ENCODE assay signal across 8 mouse cellular contexts in genomic region chr7:45457204-45458060, GRCm38 (mm10). TPM values are rescaled to one million over a fixed set of nuclear protein-coding genes. Genes with fewer than 3 reads are reported as not detected.
A peak's percentile ranks its signal among the peaks of the same experiment; 100 is the strongest.
DNase-seq lines count a peak whose midpoint lies in the region; ATAC-seq and TF ChIP-seq lines count a peak whose summit lies in the region.
"Had no signal": no experiment of that assay in that cellular context is flagged by ENCODE, and none has a peak within 500 bp of the region (broad histone marks: within the 10 kb centered on the region; RNA-seq: fewer than 3 reads in every experiment).

No protein-coding gene starts in this region.

- peaks cover 7 to 22% of the 10 kb centered on the region in 2 experiments; a peak in 3 of 4 replicates for H3K4me1 ChIP-seq in MEL (ENCODE audit: control insufficient read depth in 1 of 2, insufficient read depth in 2 of 2, low read length in 2 of 2)
- H3K4me1 ChIP-seq in forebrain, embryonic 14.5 days (ENCODE audit: control insufficient read depth, insufficient read depth, low read length), result peaks cover 24% of the 10 kb centered on the region
- H3K4me1 ChIP-seq in stomach, embryonic 15.5 days, result peaks cover 39% of the 10 kb centered on the region

- no peak for TF ChIP-seq EP300 in MEL (IDR thresholded peaks at IDR 0.05; ENCODE audit: low read depth in 1 of 2, low read length in 2 of 2)

- peak overlapping the region; percentile 93 for H3K9ac ChIP-seq in MEL (ENCODE audit: control insufficient read depth, low read depth, low read length, poor library complexity, severe bottlenecking)
- H3K9ac ChIP-seq in forebrain, embryonic 14.5 days (ENCODE audit: low read length), result peak overlapping the region; percentile 94
- H3K9ac ChIP-seq in stomach, embryonic 15.5 days, result no peak overlapping the region

- DNase-seq in A20 (ENCODE audit: low read depth, low spot score) (peak; percentile 83), MEL (ENCODE audit: low read depth, low spot score) (peak; percentile 81)
- no peak for DNase-seq in forebrain, embryonic 14.5 days (ENCODE audit: low spot score)
- peak; percentile 77 to 86 for DNase-seq in kidney, adult 8-10 months
- peak; percentile 66 for DNase-seq in lung, postnatal 36 days
- DNase-seq in thymus, adult 18-20 months, result no peak

- H3K9me3 ChIP-seq in MEL (replicated peaks; ENCODE audit: insufficient read depth, low read length), result no peaks in the 10 kb centered on the region
- H3K9me3 ChIP-seq in forebrain, embryonic 14.5 days (replicated peaks; ENCODE audit: control insufficient read depth, low read length), result no peaks in the 10 kb centered on the region
- no peaks in the 10 kb centered on the region for H3K9me3 ChIP-seq in stomach, embryonic 15.5 days

- no peak for TF ChIP-seq RAD21 in MEL (IDR thresholded peaks at IDR 0.05; ENCODE audit: low read depth, low read length)

- peaks cover 8 to 22% of the 10 kb centered on the region in 2 experiments for H3K36me3 ChIP-seq in MEL (ENCODE audit: control insufficient read depth in 1 of 2, insufficient read depth in 2 of 2, low read length in 2 of 2)
- peaks cover 61% of the 10 kb centered on the region for H3K36me3 ChIP-seq in forebrain, embryonic 14.5 days (ENCODE audit: control insufficient read depth, insufficient read depth, low read length)
- peaks cover 24% of the 10 kb centered on the region for H3K36me3 ChIP-seq in stomach, embryonic 15.5 days

- peak; percentile 23 to 74; a peak in 3 of 4 replicates for TF ChIP-seq POLR2A in MEL (IDR thresholded peaks at IDR 0.05; ENCODE audit: control insufficient read depth in 1 of 2, insufficient read depth in 1 of 2, low read depth in 1 of 2, low read length in 2 of 2, poor library complexity in 1 of 2)

- H3K4me3 ChIP-seq in MEL (ENCODE audit: control insufficient read depth in 1 of 2, insufficient read depth in 1 of 2, low read depth in 2 of 2, low read length in 2 of 2), result peak overlapping the region; percentile 78 to 80
- peak overlapping the region; percentile 80 for H3K4me3 ChIP-seq in forebrain, embryonic 14.5 days (ENCODE audit: low read depth, low read length)
- H3K4me3 ChIP-seq in stomach, embryonic 15.5 days (replicated peaks), result peak overlapping the region; percentile 74

- peak overlapping the region; percentile 28 for H3K27ac ChIP-seq in MEL (ENCODE audit: control insufficient read depth, low read depth, low read length)
- peak overlapping the region; percentile 29; the same call in 1 of the 2 replicates for H3K27ac ChIP-seq in forebrain, embryonic 14.5 days (ENCODE audit: low read depth, low read length)
- H3K27ac ChIP-seq in stomach, embryonic 15.5 days, result peak overlapping the region; percentile 94

- peak overlapping the region; percentile 83 for H3K4me2 ChIP-seq in forebrain, embryonic 14.5 days (ENCODE audit: low read length)
- H3K4me2 ChIP-seq in stomach, embryonic 15.5 days, result peak overlapping the region; percentile 78

- H3K27me3 ChIP-seq in MEL (ENCODE audit: control insufficient read depth in 1 of 2, insufficient read depth in 2 of 2, low read length in 2 of 2), result no peaks in the 10 kb centered on the region
- H3K27me3 ChIP-seq in forebrain, embryonic 14.5 days (replicated peaks; ENCODE audit: control insufficient read depth, insufficient read depth, low read length), result no peaks in the 10 kb centered on the region
- H3K27me3 ChIP-seq in stomach, embryonic 15.5 days (replicated peaks), result no peaks in the 10 kb centered on the region

- no peak for TF ChIP-seq CTCF in MEL (IDR thresholded peaks at IDR 0.05 in 2 of 3, conservative IDR thresholded peaks at IDR 0.05 in 1 of 3; ENCODE audit: control insufficient read depth in 1 of 3, insufficient read depth in 1 of 3, low read depth in 2 of 3, low read length in 3 of 3, poor library complexity in 1 of 3, severe bottlenecking in 1 of 3)

- WGBS in forebrain, embryonic 14.5 days, result 70% methylated on average over 10 of the region's 10 CpGs
- WGBS in stomach, embryonic 15.5 days, result 48% methylated on average over 10 of the region's 10 CpGs

- ATAC-seq in forebrain, embryonic 14.5 days, result no peak
- no peak for ATAC-seq in stomach, embryonic 15.5 days (ENCODE audit: insufficient read depth, low FRiP score, low read depth)

- H3K79me2 ChIP-seq in MEL (ENCODE audit: control insufficient read depth, insufficient read depth, low read length, poor library complexity), result peaks cover 22% of the 10 kb centered on the region

TF ChIP-seq in MEL, 35 proteins besides CTCF, POLR2A, EP300 and RAD21 (continues in another document):
- no peak; the same call in none of the 2 replicates for TF ChIP-seq SMC3 (IDR thresholded peaks at IDR 0.05; ENCODE audit: low read depth, low read length)
- no peak for TF ChIP-seq UBTF (IDR thresholded peaks at IDR 0.05; ENCODE audit: borderline replicate concordance, insufficient read depth, low read depth, low read length)
- TF ChIP-seq TBP (IDR thresholded peaks at IDR 0.05; ENCODE audit: low read depth, low read length), result no peak
- TF ChIP-seq RCOR1 (IDR thresholded peaks at IDR 0.05; ENCODE audit: low read depth, low read length), result no peak
- TF ChIP-seq TCF12 (IDR thresholded peaks at IDR 0.05; ENCODE audit: low read depth, low read length), result no peak
- TF ChIP-seq NRF1 (IDR thresholded peaks at IDR 0.05; ENCODE audit: insufficient read depth, low read depth, low read length, poor library complexity, severe bottlenecking), result no peak
- TF ChIP-seq GATA1 (IDR thresholded peaks at IDR 0.05; ENCODE audit: low read depth, low read length), result no peak
- no peak for TF ChIP-seq ZNF384 (IDR thresholded peaks at IDR 0.05; ENCODE audit: low read depth, low read length)
- TF ChIP-seq MAFK (IDR thresholded peaks at IDR 0.05; ENCODE audit: borderline replicate concordance, low read depth, low read length), result 0 out of 2 replicates have a peak, but pooled peaks have one; percentile 70
- no peak for TF ChIP-seq TAL1 (IDR thresholded peaks at IDR 0.05; ENCODE audit: low read length)
- TF ChIP-seq POLR2AphosphoS5 (IDR thresholded peaks at IDR 0.05; ENCODE audit: borderline replicate concordance, low read depth, low read length), result no peak
- no peak for TF ChIP-seq MAX (IDR thresholded peaks at IDR 0.05; ENCODE audit: low read length)
- peak; percentile 49 for TF ChIP-seq CHD2 (IDR thresholded peaks at IDR 0.05; ENCODE audit: low read length)
- TF ChIP-seq CHD1 (IDR thresholded peaks at IDR 0.05; ENCODE audit: low read depth, low read length), result no peak
- no peak; the same call in 1 of the 2 replicates for TF ChIP-seq MXI1 (IDR thresholded peaks at IDR 0.05; ENCODE audit: low read depth, low read length)
- TF ChIP-seq USF1 (IDR thresholded peaks at IDR 0.05; ENCODE audit: low read depth, low read length), result peak; percentile 60; the same call in 1 of the 2 replicates
- peak; percentile 99 for TF ChIP-seq POLR2AphosphoS2 (IDR thresholded peaks at IDR 0.05; ENCODE audit: low read length)
- peak; percentile 9; the same call in 1 of the 2 replicates for TF ChIP-seq BHLHE40 (IDR thresholded peaks at IDR 0.05; ENCODE audit: borderline replicate concordance, low read depth, low read length)
- no peak for TF ChIP-seq MAZ (IDR thresholded peaks at IDR 0.05; ENCODE audit: low read depth, low read length)
- TF ChIP-seq E2F4 (IDR thresholded peaks at IDR 0.05; ENCODE audit: borderline replicate concordance, low read depth, low read length), result no peak
- TF ChIP-seq JUND (IDR thresholded peaks at IDR 0.05; ENCODE audit: low read depth, low read length), result no peak
- TF ChIP-seq ZC3H11A (IDR thresholded peaks at IDR 0.05; ENCODE audit: low read depth, low read length), result no peak
- 0 out of 2 replicates have a peak, but pooled peaks have one; percentile 35 for TF ChIP-seq MYC (IDR thresholded peaks at IDR 0.05; ENCODE audit: low read depth, low read length)
- TF ChIP-seq GABPA (IDR thresholded peaks at IDR 0.05; ENCODE audit: low read depth, low read length), result no peak
- TF ChIP-seq ZMIZ1 (IDR thresholded peaks at IDR 0.05; ENCODE audit: low read depth, low read length), result peak; percentile 19
- no peak; the same call in 1 of the 2 replicates for TF ChIP-seq MYB (IDR thresholded peaks at IDR 0.05; ENCODE audit: low read depth, low read length)

RNA-seq across cellular contexts. Expression of gene Ftl1, which starts 2.3 kb away (rescaled TPM):
- total RNA-seq in MEL (2012; rRNA removed), result 1,416 and 1,470 TPM in 2 replicates
- polyA plus RNA-seq in MEL (2012; ENCODE audit: insufficient read depth in 1 of 2, insufficient read length in 2 of 2, low read depth in 1 of 2, low replicate concordance in 2 of 2, missing spikeins in 1 of 2), result 1,000 to 10,000 TPM in 1 of 2 experiments, not detected in 1; 2,290 TPM
- polyA plus RNA-seq in forebrain, embryonic 14.5 days (2014; fragmentation: Nextera tagmentation; extraction: Ambion mirVana), result 6,238 and 6,800 TPM in 2 replicates
- polyA plus RNA-seq in stomach, embryonic 15.5 days (2015; fragmentation: Nextera tagmentation; extraction: Ambion mirVana), result 4,747 and 4,817 TPM in 2 replicates

RNA-seq across cellular contexts. Expression of gene Bax, which starts 9.3 kb away (rescaled TPM):
- 105 and 130 TPM in 2 replicates for total RNA-seq in MEL (2012; rRNA removed)
- 100 to 1,000 TPM; 205 to 778 TPM for polyA plus RNA-seq in MEL (2012; ENCODE audit: insufficient read depth in 1 of 2, insufficient read length in 2 of 2, low read depth in 1 of 2, low replicate concordance in 2 of 2, missing spikeins in 1 of 2)
- 163 and 168 TPM in 2 replicates for polyA plus RNA-seq in forebrain, embryonic 14.5 days (2014; fragmentation: Nextera tagmentation; extraction: Ambion mirVana)
- 157 and 168 TPM in 2 replicates for polyA plus RNA-seq in stomach, embryonic 15.5 days (2015; fragmentation: Nextera tagmentation; extraction: Ambion mirVana)

RNA-seq across cellular contexts. Expression of gene Ruvbl2, which starts 19.5 kb away (rescaled TPM):
- 434 and 469 TPM in 2 replicates for total RNA-seq in MEL (2012; rRNA removed)
- 100 to 1,000 TPM in 1 of 2 experiments, not detected in 1; 758 TPM for polyA plus RNA-seq in MEL (2012; ENCODE audit: insufficient read depth in 1 of 2, insufficient read length in 2 of 2, low read depth in 1 of 2, low replicate concordance in 2 of 2, missing spikeins in 1 of 2)
- polyA plus RNA-seq in forebrain, embryonic 14.5 days (2014; fragmentation: Nextera tagmentation; extraction: Ambion mirVana), result 144 and 153 TPM in 2 replicates
- polyA plus RNA-seq in stomach, embryonic 15.5 days (2015; fragmentation: Nextera tagmentation; extraction: Ambion mirVana), result 127 and 139 TPM in 2 replicates

RNA-seq across cellular contexts. Expression of gene Gys1, which starts 22.8 kb away (rescaled TPM):
- total RNA-seq in MEL (2012; rRNA removed), result 12.8 and 15.0 TPM in 2 replicates
- 10 to 100 TPM in 1 of 2 experiments, not detected in 1; 46.9 TPM for polyA plus RNA-seq in MEL (2012; ENCODE audit: insufficient read depth in 1 of 2, insufficient read length in 2 of 2, low read depth in 1 of 2, low replicate concordance in 2 of 2, missing spikeins in 1 of 2)
- 13.4 and 15.5 TPM in 2 replicates for polyA plus RNA-seq in forebrain, embryonic 14.5 days (2014; fragmentation: Nextera tagmentation; extraction: Ambion mirVana)
- polyA plus RNA-seq in stomach, embryonic 15.5 days (2015; fragmentation: Nextera tagmentation; extraction: Ambion mirVana), result 34.3 and 37.7 TPM in 2 replicates

RNA-seq across cellular contexts. Expression of gene Tulp2, which starts 24.2 kb away (rescaled TPM):
- 0.56 and 1.1 TPM in 2 replicates for total RNA-seq in MEL (2012; rRNA removed)
- 1 to 10 TPM in 1 of 2 experiments, not detected in 1; 1.2 TPM for polyA plus RNA-seq in MEL (2012; ENCODE audit: insufficient read depth in 1 of 2, insufficient read length in 2 of 2, low read depth in 1 of 2, low replicate concordance in 2 of 2, missing spikeins in 1 of 2)
- 0.15 TPM in 1 of 2 replicates, not detected in the other for polyA plus RNA-seq in forebrain, embryonic 14.5 days (2014; fragmentation: Nextera tagmentation; extraction: Ambion mirVana)
- 1.4 and 1.8 TPM in 2 replicates for polyA plus RNA-seq in stomach, embryonic 15.5 days (2015; fragmentation: Nextera tagmentation; extraction: Ambion mirVana)
- total RNA-seq: left cerebral cortex, postnatal 10 days had no signal

Comparison
In these comparisons a context has a peak if more than half of its experiments do, and no peak if none do; other contexts are left out.
1. DNase-seq: peak in A20 (single experiment), MEL (single experiment), kidney, adult 8-10 months (2 of 2) and lung, postnatal 36 days (single experiment); none in forebrain, embryonic 14.5 days (single experiment) and thymus, adult 18-20 months (0 of 2).
2. H3K27ac ChIP-seq: peak in every context shown above with its lines; median percentile 94 in stomach, embryonic 15.5 days; 29 in forebrain, embryonic 14.5 days; 28 in MEL.
3. Peak in every context shown above with its lines, with median percentiles within 50 percentile points of each other: H3K4me3 ChIP-seq.